Mouse (Mus musculus) liver, postnatal 0 days (tissue): ENCODE data around the gene Alx1.

ENCODE experiments used
- CTCF ChIP-seq: sonication (generic); IDR thresholded peaks from 2 replicates; pipeline ENCODE4 v1.5.1; 2016; ENCODE audit warnings: antibody characterized with exemption, low read depth
- EP300 ChIP-seq: IDR thresholded peaks from 2 replicates; pipeline ENCODE4 v1.6.1; 2016; ENCODE audit warnings: antibody characterized with exemption, low read depth, mild to moderate bottlenecking

DNA sequence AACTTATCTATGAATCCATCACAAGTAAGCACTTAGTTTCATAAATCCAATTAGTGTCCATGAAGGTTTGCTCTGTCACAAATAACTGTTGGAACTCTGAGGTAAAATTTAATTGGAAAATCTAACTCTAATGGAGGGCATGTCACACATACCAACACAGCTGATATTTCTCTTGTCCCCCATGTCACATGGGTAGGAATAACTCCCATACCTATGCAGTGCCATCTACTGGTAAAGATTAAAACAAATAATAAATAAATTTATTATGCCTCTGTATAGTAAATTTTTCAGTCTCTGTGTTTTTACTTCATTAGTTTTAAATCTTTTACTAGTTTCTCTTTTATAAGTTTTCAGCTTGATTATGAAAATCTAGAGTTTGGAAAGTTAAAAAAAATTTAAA is 30.4 kb downstream of the Alx1 start:
- TF ChIP-seq CTCF (no peak), EP300 (no peak)
